Mouse (Mus musculus): Measurements from ENCODE around the gene Vav2. TPM values are rescaled to one million over a fixed set of nuclear protein-coding genes. Genes with fewer than 3 reads are reported as not detected.
A peak's percentile ranks its signal among the peaks of the same experiment; 100 is the strongest.

Gene Vav2
- total RNA-seq, 2 experiments from 2014 or later, result 23.1 to 31.9 TPM

GRCm38 (mm10) chr2:27368980-27369379 lies 57.9 kb downstream of the Vav2 start:
- no peak for DNase-seq

DNA sequence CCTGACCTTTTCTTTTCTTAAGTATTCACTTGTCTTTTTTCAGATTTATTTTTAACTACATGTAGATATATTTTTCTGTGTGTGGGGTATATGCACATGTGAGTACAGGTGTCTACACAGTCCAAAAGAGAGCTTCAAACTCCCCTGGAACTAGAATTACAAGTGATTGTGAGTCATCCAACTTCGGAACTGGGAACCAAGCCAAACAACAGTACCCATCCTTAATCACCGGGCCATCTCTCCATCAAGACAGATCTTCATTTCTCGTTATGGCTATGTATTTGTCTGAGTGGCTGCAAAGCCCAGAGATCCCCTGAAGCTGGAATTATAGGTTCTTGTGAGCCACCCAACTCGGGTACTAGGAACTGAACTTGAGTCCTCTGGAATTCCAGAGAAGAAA lies 61.5 kb downstream of the Vav2 start:
- DNase-seq, result peak; percentile 39 to 52

- DNase-seq, result no peak
These were observed 65.0 kb downstream of the Vav2 start for GRCm38 (mm10) chr2:27361786-27362185.

DNA sequence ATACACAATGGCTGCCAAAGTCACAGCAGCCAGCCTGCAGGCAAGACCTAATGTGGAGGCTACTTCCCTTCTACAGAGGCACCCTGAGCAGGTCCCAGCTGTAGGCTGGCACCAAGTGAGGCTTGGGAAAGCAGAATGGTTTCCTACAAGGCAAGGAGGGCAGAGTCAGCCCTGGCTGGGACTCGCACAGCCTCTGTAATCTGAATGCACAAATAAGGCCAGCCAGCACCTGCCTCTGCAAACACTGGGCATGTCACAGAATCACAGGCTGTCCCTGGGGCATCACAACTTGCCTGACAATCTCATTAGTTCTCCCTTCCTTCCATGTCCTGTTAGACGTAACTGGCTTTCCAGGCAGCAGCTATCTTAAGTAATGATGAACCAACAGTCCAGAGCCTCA lies 68.4 kb downstream of the Vav2 start:
- no peak for DNase-seq

DNA sequence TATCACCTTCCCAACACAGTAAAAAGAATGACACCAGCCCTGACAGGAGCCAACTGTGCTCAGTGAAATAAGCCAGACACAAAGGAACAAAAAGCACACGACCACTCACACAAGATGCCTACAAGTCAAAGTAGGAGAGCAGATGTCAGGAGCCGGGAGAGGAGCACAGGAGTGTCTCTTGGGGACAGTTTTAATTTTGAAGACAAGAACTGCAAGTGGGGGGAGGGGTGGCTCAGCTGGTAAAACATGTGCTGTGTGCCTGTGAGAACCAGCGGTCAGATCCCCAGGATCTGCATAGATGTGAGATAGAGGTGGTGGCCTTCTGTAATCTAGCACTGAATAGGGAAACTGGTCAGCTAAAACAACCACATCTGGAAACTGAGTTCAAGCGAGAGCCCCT lies 71.1 kb downstream of the Vav2 start:
- DNase-seq, result no peak

GRCm38 (mm10) chr2:27354610-27355211 lies 72.1 kb downstream of the Vav2 start:
- DNase-seq, result no peak

GRCm38 (mm10) chr2:27352720-27353119 lies 74.1 kb downstream of the Vav2 start:
- no peak for DNase-seq

- DNase-seq, result no peak
These were observed 76.5 kb downstream of the Vav2 start for GRCm38 (mm10) chr2:27350371-27350770.

DNA sequence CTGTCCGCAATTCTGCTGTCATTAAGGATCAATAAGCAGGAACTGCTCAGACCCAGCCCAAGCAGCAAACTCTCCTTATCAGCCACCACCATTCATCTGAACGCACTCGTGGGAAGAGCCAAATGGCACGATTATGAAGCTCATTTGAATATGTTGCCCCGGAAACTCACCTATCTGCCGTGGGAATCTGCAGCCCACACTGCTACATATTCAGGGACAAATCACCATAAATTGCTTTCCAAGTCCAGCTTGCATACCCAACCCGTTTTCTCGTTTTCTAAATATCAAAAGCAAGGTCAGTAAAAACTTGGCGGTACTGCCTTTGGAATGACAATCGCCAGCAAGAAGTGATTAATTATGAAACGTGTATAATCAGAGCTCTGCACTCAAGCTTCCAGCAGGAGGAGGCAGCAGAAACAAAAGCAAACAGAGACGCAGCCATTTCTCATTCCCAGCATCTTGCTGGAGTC lies 82.8 kb downstream of the Vav2 start:
- DNase-seq, result peak in 1 of 2 experiments; percentile 42

- DNase-seq, result no peak
These were observed 86.2 kb downstream of the Vav2 start for GRCm38 (mm10) chr2:27340682-27341081.

GRCm38 (mm10) chr2:27339051-27339450 lies 87.8 kb downstream of the Vav2 start:
- DNase-seq, result peak in 1 of 2 experiments; percentile 58

DNA sequence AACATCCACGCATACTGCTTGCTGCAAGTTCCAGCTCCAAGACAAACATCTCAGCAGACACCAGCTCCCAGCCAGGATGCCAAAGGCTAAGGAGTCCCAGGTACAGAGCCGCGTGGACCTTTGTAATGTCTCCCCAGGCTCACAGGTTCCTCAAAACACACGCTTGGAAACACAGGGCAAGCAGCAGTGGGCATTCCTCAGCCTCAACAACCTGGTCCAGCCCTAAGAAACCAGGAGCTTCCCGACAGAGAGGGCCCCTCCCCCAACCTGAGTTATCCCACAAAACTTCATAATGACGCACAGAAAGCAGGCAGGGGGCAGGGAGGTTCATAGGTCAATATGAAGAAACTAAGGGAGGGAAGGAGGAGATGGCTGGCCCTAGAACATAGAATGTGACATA lies 89.6 kb downstream of the Vav2 start:
- no peak for DNase-seq

- no peak for DNase-seq
These were observed 90.2 kb downstream of the Vav2 start for GRCm38 (mm10) chr2:27336600-27336999.

DNA sequence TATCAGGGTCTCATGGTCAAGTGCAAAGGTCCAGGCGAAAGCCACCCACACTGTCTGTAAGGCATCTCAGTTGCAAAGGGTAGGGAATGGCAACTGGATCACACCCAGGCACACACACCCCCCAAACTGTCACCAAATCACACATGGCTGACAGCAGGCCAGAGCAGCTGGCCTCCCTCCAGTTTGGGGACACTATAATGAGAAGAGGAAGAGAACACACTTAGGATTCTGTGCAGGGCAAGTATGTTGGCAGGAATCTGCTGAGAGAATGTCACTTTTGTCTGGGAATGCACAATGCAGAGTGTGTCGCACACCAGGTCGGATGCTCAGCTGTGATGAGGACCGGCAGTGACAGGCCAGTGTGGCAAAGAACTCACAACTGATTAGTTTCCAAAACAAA lies 92.0 kb downstream of the Vav2 start:
- DNase-seq, result no peak

DNA sequence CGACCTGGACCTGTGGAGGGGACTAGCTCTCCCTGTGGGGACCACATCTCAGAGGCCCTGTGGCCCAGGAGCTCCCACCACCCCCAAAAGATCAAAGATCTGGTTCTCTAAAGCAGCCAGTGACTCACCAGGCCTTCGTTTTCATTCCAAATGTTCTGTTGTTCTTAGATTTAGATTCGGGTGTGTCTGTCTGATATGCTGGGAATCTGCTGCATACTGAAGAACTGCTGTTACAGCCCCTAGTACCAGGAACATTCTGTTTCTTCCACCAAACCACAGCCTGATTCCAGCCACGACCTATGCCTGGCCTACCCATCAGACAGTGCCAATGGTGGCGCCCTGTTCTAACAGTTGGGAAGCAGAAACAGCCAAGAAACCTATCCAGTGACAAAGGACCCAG lies 95.3 kb downstream of the Vav2 start:
- peak in 1 of 2 experiments; percentile 44 for DNase-seq

GRCm38 (mm10) chr2:27330446-27330845 lies 96.4 kb downstream of the Vav2 start:
- DNase-seq, result no peak

DNA sequence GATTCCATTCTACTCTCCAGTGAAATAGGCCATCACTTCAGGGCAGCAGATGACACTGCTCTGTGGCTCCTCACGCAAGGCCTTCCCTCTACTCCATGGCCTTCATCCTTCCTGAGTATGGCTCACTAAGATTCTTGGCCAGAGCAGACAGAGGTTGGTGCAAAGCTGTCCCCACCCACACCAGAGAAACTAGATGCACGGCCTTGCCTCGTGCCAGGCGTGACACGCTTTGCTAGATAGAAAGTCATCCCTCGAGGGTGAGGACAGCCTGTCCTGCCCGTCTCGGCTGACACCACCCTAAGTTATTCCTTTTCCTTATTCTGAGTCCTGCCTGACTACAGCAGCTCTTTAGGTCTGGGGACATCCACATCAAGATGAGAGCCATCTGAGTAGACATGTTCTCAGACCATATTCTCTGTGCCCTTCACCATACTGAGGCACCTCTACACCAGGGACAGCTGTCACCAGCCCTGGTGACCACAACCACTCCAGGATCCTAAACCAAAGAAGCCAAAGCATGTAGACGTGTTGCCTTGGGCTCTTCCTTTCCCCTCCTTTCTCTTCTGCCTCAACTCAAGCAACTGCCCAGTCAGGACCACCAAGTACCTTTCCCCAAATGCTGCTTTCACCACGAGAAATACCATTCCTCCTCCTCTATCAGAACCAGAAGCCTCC lies 97.3 kb downstream of the Vav2 start:
- DNase-seq, result peak; percentile 80 to 88

DNA sequence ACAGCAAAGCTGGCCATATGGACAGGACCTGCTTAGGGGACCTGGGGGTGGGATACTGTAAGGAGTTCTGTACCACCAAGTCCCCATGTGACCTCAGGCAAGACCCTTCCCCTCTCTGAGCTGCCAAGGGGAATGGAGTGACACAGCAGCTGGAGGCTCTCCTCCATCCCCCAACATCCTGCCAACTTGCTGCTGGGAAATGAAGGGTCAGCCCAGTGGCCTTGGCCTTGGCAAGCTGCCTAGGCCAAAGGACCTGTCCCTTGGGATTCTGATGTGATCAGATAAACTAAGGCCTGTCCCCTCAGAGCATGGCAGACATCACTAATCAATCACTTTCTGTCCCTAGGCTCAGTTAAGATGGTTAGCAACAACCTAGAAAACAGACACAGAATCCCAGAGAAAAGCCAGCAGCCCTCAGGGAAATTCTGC lies 98.2 kb downstream of the Vav2 start:
- peak; percentile 66 to 68 for DNase-seq

GRCm38 (mm10) chr2:27327886-27328285 lies 98.9 kb downstream of the Vav2 start:
- DNase-seq, result peak in 1 of 2 experiments; percentile 44

DNA sequence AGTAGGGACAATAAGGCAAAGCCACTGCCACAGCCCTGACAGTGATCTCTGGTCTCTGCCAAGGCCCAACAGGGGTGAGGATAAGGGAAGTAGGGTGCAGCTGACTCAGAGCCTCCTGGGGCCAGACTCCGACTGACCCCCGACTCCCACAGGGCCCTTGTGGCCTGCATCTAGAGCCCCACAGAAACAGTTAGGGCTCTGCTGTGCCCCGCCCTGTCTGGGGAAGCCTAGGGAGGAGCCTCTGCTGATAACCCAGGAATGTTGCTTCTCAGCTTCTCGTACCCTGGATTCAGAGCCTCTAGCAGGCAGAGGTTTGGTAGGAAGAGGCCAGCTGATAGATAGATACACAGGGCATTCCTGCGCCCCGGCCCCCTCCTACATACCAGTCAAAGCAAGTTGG lies 99.8 kb downstream of the Vav2 start:
- DNase-seq, result peak in 1 of 2 experiments; percentile 53

GRCm38 (mm10) chr2:27326357-27326756 lies 100.5 kb downstream of the Vav2 start:
- DNase-seq, result no peak

GRCm38 (mm10) chr2:27324690-27325089 lies 102.1 kb downstream of the Vav2 start:
- peak in 1 of 2 experiments; percentile 32 for DNase-seq

- DNase-seq, result peak; percentile 59 to 64
These were observed 105.4 kb downstream of the Vav2 start for GRCm38 (mm10) chr2:27321431-27321875.

GRCm38 (mm10) chr2:27320820-27321219 lies 106.0 kb downstream of the Vav2 start:
- DNase-seq, result no peak
